Mouse (Mus musculus) spleen, postnatal 4 days (tissue): ENCODE results near the gene Rps6.
"Not testable (repeated sequence)": the region's sequence is repeated elsewhere in the genome, so short reads cannot be mapped to it uniquely, and the experiment has no call there.

Experiments
- DNase-seq, 2 experiments: peaks; one replicate each; pipeline ENCODE4 v3.0.0; 2022; ENCODE audit warnings: low spot score in 2 of 2

The Rps6 gene

GRCm38 (mm10) chr4:86852018-86852417 is 5.2 kb downstream of the Rps6 start:
- no peak for DNase-seq

DNA sequence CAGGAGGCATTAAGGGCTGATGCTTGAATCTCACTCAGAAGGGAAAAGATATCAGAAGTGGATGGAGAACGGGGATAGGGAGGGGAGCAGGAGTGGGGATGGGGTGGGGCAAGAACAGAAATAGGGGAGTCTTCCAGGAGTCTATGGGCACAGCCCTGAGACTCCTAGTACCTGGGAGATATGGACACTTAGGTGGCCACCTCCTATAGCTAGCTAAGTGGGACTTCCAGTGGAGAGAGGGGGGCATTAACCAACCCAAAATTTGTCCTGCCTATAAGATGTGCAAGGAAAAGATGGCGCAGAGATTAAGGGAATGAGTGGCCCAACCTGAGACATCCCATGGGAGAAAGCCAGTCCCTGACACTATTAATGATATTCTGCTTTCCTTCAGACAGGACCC is 5.9 kb downstream of the Rps6 start:
- DNase-seq = no peak

GRCm38 (mm10) chr4:86847246-86847645 is 10.0 kb downstream of the Rps6 start:
- DNase-seq = no peak

- DNase-seq = no peak
These were observed 11.8 kb downstream of the Rps6 start for GRCm38 (mm10) chr4:86845384-86845783.

DNA sequence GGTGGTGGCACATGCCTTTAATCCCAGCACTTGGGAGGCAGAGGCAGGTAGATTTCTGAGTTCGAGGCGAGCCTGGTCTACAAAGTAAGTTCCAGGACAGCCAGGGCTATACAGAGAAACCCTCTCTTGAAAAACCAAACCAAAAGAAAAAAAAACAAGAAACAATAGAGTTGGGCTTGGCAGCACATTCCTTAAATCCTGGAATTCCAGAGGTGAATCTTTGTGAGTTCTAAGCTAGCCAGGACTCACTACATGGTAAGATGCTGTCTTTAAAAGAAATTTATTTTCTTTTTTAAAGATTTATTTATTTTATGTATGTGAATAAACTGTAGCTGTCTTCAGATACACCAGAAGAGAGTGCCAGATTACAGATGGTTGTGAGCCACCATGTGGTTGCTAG is 16.1 kb downstream of the Rps6 start:
- not testable (repeated sequence) for DNase-seq

- no peak for DNase-seq
These were observed 25.3 kb downstream of the Rps6 start for GRCm38 (mm10) chr4:86831896-86832295.

- no peak for DNase-seq
These were observed 32.1 kb downstream of the Rps6 start for GRCm38 (mm10) chr4:86825143-86825542.

GRCm38 (mm10) chr4:86823169-86823568 is 34.0 kb downstream of the Rps6 start:
- peak; percentile 45 to 73 for DNase-seq

DNA sequence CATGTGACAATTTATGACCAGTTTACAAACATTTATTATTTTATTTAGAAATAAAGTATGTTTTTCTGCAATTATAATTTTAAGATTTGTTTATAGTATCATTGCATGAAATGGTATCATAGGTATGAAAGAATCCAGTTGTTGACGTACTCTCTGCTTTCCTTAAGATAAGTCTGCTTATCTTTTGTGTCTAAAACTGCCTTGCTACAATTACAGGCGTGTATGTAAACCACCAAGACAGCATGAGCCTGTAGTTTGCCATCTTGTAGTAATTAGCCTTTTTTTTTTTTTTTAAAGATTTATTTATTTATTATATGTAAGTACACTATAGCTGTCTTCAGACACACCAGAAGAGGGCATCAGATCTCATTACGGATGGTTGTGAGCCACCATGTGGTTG is 42.4 kb downstream of the Rps6 start:
- no peak for DNase-seq

- no peak for DNase-seq
These were observed 46.6 kb downstream of the Rps6 start for GRCm38 (mm10) chr4:86810604-86811003.
